Mouse (Mus musculus) liver, adult (tissue): ENCODE data around the gene Pclo.

ENCODE experiments used
- GATA4 ChIP-seq: IDR thresholded peaks from 2 replicates; pipeline ENCODE4 v1.6.1; 2014; ENCODE audit warnings: mild to moderate bottlenecking, low read length; ENCODE audit not compliant: insufficient replicate concordance

Gene Pclo

GRCm38 (mm10) chr5:14514631-14515523, at the start of gene Pclo:
Gene Pclo, plus strand, starts transcription at chr5:14514918.
- no peak for TF ChIP-seq GATA4

DNA sequence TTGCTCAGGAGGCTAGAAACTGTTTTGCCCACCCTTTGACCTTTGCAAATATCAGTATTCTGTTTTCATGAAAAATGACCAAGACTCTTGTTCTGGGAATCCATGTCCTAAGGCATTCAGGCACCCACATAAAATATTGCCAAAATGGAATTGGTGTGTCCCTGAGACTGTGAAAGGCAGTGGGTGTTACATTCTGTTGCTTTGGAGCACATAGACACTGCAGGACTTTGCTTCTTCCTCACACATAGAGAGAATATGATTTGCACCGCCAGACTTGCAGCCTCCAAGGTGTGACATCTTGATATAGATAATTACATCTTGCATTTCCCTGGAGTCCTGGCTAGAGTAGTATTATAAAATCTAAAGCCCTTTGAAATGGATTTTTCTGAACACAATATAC, 6.2 kb upstream of the Pclo start:
- no peak for TF ChIP-seq GATA4

DNA sequence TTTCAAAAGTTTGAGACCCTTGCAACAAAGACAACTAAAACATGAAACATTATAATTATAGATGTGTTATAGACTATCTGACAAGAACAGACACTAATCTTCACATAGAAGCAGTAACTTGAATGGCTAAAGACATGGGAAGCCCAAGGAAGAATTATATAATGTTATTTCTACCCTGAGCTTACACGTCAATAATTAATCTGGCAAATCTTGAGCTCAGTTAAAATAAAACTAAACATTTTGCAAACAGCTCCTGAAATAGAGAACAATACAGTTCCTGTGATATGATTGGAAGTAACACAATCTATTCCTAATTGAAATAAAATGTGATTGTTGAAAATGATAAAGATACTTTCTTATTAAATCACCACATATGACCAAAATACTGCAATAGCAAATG, 5.1 kb upstream of the Pclo start:
- no peak for TF ChIP-seq GATA4

- TF ChIP-seq GATA4, result no peak
Measured at GRCm38 (mm10) chr5:14518131-14518832, 3.6 kb downstream of the Pclo start.

DNA sequence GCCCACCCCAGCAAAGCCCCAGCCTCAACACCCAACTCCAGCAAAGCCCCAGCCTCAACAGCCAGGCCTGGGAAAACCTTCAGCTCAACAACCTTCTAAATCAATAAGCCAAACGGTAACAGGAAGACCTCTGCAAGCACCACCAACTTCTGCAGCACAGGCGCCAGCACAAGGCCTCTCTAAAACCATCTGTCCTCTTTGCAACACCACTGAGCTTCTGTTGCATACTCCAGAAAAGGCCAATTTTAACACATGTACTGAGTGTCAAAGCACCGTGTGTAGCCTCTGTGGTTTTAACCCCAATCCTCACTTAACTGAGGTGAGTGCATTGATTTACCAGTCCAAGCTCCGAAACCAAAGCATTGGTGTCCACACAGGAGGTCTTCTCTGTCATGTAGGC, 7.3 kb downstream of the Pclo start:
- TF ChIP-seq GATA4, result no peak

DNA sequence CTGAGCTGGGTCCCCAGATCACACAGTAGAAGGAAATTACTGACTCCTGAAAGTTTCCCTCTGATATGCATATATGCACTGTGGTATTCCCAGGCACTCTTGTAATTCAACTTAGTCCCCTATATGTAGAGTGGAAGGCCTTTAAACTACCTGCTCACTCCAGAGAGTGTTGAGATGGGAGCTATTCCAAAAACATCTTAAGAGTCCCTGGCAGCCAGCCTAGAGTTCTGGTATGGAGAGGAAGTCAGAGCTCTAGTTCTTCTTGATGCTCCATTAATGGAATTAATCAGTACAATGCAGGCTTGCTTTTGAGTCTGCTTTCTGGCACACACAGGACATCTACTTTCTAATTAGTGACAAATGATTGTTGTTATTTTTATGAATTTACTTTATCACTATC, 11.3 kb downstream of the Pclo start:
- no peak for TF ChIP-seq GATA4

- no peak for TF ChIP-seq GATA4
Measured at GRCm38 (mm10) chr5:14527796-14528195, 13.1 kb downstream of the Pclo start.

GRCm38 (mm10) chr5:14531906-14532305, 17.2 kb downstream of the Pclo start:
- TF ChIP-seq GATA4, result no peak

- no peak for TF ChIP-seq GATA4
Measured at GRCm38 (mm10) chr5:14539346-14539745, 24.6 kb downstream of the Pclo start.

DNA sequence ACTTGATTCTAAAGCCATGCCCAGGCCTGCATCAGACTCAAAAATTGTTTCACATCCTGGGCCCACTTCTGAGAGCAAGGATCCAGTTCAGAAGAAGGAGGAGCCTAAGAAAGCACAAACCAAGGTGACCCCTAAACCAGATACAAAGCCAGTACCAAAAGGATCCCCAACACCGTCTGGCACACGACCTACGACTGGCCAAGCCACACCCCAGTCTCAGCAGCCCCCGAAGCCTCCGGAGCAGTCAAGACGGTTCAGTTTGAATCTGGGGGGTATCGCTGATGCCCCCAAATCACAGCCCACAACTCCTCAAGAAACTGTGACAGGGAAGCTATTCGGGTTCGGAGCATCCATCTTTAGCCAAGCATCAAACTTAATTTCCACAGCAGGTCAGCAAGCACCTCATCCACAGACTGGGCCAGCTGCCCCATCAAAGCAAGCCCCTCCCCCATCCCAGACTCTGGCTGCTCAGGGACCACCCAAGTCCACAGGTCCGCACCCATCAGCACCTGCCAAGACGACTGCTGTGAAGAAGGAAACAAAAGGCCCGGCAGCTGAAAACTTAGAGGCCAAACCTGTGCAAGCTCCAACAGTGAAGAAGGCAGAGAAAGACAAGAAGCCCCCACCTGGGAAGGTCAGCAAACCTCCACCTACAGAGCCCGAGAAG, 25.4 kb downstream of the Pclo start:
- TF ChIP-seq GATA4, result no peak

DNA sequence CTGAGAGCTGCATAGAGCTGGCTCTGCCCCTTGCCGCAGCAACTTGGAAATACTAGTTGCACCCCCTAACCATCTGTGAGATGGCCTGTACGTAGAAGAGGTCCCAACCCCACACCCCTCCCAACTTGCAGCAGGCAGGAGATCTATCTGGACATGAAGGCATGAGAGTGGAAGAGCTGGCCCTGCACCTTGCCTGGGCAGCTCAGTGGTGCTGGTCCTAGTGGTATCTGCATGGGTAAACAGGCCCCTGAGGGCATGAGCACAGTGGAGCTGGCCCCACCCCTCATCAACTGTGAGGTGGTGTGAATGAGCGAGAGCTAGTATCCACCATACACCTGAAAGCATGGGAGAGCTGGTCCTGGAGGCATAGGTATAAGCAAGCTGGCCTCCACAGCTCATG, 60.9 kb downstream of the Pclo start:
- TF ChIP-seq GATA4, result no peak

- TF ChIP-seq GATA4, result no peak
Measured at GRCm38 (mm10) chr5:14591479-14591878, 76.8 kb downstream of the Pclo start.

DNA sequence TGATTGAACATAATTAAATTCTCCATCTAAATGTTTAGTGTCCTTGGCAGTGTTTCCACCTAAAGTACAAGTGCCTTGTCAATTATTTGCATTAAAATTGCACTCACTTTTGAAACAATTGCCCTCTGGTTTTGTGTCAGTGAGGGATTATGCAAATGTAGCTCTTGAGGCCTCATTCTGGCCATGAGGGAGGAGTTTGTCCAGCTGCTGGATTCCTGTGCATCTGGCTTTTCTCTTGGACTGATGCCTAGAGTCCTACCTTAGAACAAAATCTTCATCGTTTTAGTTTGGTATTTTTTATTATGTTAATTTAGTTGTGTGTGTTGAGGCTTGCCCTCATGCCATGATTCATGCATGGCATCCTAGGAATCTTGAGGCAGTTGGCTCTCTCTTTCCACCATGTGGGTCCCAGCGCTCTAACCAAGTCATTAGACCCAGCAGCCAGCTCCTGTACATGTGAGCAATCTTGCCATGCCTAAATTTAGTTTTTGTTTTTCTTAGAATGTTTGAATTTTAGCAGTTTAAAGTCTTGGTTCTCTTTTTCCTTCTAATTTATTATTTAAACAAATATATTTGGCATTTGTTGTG, 80.8 kb downstream of the Pclo start:
- TF ChIP-seq GATA4, result no peak

GRCm38 (mm10) chr5:14608318-14608717, 93.6 kb downstream of the Pclo start:
- TF ChIP-seq GATA4, result no peak

DNA sequence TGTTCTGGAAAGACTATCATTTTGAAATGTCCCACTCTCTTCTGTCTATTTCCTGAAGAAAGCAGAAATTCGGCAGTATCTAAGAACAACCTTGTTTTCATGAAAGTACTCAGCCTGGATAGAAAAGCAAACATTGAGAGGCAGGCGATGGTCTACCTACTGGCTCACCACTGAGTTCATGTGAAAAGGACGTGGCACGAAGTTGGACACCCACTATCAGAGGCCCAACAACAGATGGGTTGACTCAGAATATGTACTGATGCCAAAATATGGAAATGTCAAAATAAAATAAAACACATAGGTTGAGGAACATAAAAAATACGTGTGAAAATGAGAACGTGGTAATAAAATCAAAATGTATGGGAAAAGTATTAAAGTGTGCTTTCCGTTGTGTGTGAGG, 106.4 kb downstream of the Pclo start:
- no peak for TF ChIP-seq GATA4
